Mouse (Mus musculus): ENCODE data around the gene Gpr65. TPM values are rescaled to one million over a fixed set of nuclear protein-coding genes. Genes with fewer than 3 reads are reported as not detected.

The Gpr65 gene
- polyA plus RNA-seq, 1 experiment from 2014 or later: 1.9 TPM

Other genes with a start within 250 kb of the Gpr65 start
- gene Galc, start 9.2 kb upstream of the Gpr65 start, polyA plus RNA-seq (2015; fragmentation: Nextera tagmentation; extraction: Ambion mirVana): 7.7 and 7.8 TPM in 2 replicates

Data from lung, embryonic 15.5 days (tissue).